Mouse (Mus musculus) liver, embryonic 14.5 days (tissue): Measurements from ENCODE around the gene Rasgef1b. TPM values are rescaled to one million over a fixed set of nuclear protein-coding genes. Genes with fewer than 3 reads are reported as not detected.

Source experiments
- ATAC-seq: fragments of 200-750 bp; cut with Nextera tagmentation; 2 replicates; pipeline ENCODE4 v1.8.0; 2017; ENCODE audit warnings: moderate number of reproducible peaks, mild to moderate bottlenecking, moderate library complexity; ENCODE audit not compliant: insufficient read depth
- DNase-seq, 3 experiments: peaks; one replicate each; pipeline ENCODE4 v3.0.0-alpha.2; 2012 to 2013; ENCODE audit warnings: low read depth in 3 of 3, low spot score in 3 of 3
- H3K27ac ChIP-seq: fragments of 300-500 bp; sonication (generic); 2 replicates; pipeline ENCODE4 v1.5.1; 2014; ENCODE audit warnings: moderate library complexity, mild to moderate bottlenecking, control low read depth, inconsistent platforms
- H3K27me3 ChIP-seq: fragments of 300-500 bp; sonication (generic); 2 replicates; pipeline ENCODE4 v1.6.1; 2014; ENCODE audit warnings: mild to moderate bottlenecking, low read length, moderate library complexity; ENCODE audit not compliant: control insufficient read depth, insufficient read depth
- H3K36me3 ChIP-seq: fragments of 300-500 bp; sonication (generic); replicated peaks from 2 replicates; pipeline ENCODE4 v1.6.1; 2014; ENCODE audit warnings: low read depth; ENCODE audit not compliant: control insufficient read depth, insufficient read depth
- H3K4me1 ChIP-seq, 2 experiments: fragments of 200-500 bp in 1 of 2; fragments of 300-500 bp in 1 of 2; sonication (generic) in 1 of 2; replicated peaks; 2 replicates each; pipeline ENCODE4 v1.6.1; 2012 to 2014; ENCODE audit warnings: antibody characterized with exemption in 1 of 2, inconsistent platforms in 1 of 2, low read length in 1 of 2; ENCODE audit not compliant: control insufficient read depth in 2 of 2, insufficient read depth in 2 of 2
- H3K4me2 ChIP-seq: fragments of 300-500 bp; sonication (generic); 2 replicates; pipeline ENCODE4 v1.6.1; 2014; ENCODE audit warnings: low read depth, mild to moderate bottlenecking, control low read depth, moderate library complexity
- H3K4me3 ChIP-seq, 2 experiments: fragments of 200-500 bp in 1 of 2; fragments of 300-500 bp in 1 of 2; sonication (generic) in 1 of 2; 2 replicates each; pipeline ENCODE4 v1.5.1; 2012 to 2014; ENCODE audit warnings: low read depth in 2 of 2, low read length in 2 of 2, mild to moderate bottlenecking in 2 of 2, control low read depth in 1 of 2, inconsistent platforms in 1 of 2, moderate library complexity in 1 of 2; ENCODE audit not compliant: insufficient read depth in 1 of 2
- H3K9ac ChIP-seq: fragments of 300-500 bp; sonication (generic); replicated peaks from 2 replicates; pipeline ENCODE4 v1.6.1; 2014; ENCODE audit warnings: mild to moderate bottlenecking, control low read depth, moderate library complexity
- H3K9me3 ChIP-seq: fragments of 300-500 bp; sonication (generic); 2 replicates; pipeline ENCODE4 v1.6.1; 2016; ENCODE audit warnings: low read length, mixed read lengths; ENCODE audit not compliant: control insufficient read depth
- CTCF ChIP-seq: IDR thresholded peaks from 2 replicates; pipeline ENCODE4 v1.5.1; 2016; ENCODE audit warnings: antibody characterized with exemption, low read depth, control low read depth
- EP300 ChIP-seq: IDR thresholded peaks from 2 replicates; pipeline ENCODE4 v1.6.1; 2016; ENCODE audit warnings: antibody characterized with exemption, low read depth
- WGBS: fragments of 180-500 bp; shearing (Covaris S2); extraction: QIAGEN DNeasy Blood & Tissue Kit; methylation state at CpG from one replicate; pipeline ENCODE4 v1.1.7; 2014; ENCODE audit not compliant: insufficient replicate concordance; 5-methylcytosine and 5-hydroxymethylcytosine counted together
- polyA plus RNA-seq, 2 experiments: library from polyadenylated mRNA; depleted of rRNA in 1 of 2; stranded (reverse) in 1 of 2; unstranded in 1 of 2; fragments of >200 nt; fragmentation: Nextera tagmentation in 1 of 2; extraction: Ambion mirVana in 1 of 2; gene quantifications; 2 replicates each; pipeline versions ENCODE4 v1.2.1 to v1.2.3; 2012 to 2014

The Rasgef1b gene
- polyA plus RNA-seq, 2 experiments, result 2.8 to 4.2 TPM

GRCm38 (mm10) chr5:99541321-99541895 is 187.5 kb downstream of the Rasgef1b start:
- no peak for TF ChIP-seq CTCF
- TF ChIP-seq EP300, result peak; percentile 81
- no peaks in the 10 kb centered on the region for H3K36me3 ChIP-seq
- H3K27ac ChIP-seq, result no peak overlapping the region; the same call in 1 of the 2 replicates
- 34% methylated on average over 11 of the region's 11 CpGs for WGBS
- peak overlapping the region; percentile 37 for H3K9ac ChIP-seq
- H3K27me3 ChIP-seq, result no peaks in the 10 kb centered on the region
- peak overlapping the region; percentile 39 for H3K4me2 ChIP-seq
- H3K4me1 ChIP-seq, result peaks cover 13 to 21% of the 10 kb centered on the region in 2 experiments
- no peak overlapping the region for H3K4me3 ChIP-seq
- peak; percentile 76 for ATAC-seq
- DNase-seq, result peak; percentile 36 to 66 (median 47)
- no peaks in the 10 kb centered on the region for H3K9me3 ChIP-seq

DNA sequence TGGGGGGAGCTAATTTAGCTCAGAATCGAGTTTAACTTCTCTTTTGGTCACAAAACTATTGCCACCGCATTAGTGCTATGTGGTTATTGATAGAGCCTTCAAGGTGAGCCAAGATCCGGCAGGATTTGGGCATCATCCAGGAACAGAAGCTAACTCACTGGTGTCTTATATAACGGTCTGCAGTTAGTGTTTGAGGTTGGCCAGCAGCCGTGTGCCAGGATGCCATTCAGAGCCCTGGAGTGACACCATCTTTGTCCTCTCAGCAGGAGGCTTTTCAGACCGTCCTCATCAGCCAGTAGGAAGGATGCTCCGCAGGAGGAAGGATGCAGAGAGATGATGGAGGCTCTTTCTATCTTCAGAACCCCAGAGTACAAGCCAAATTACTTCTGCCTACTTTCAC is 195.4 kb downstream of the Rasgef1b start:
- Histone ChIP-seq H3K27me3 (no peaks in the 10 kb centered on the region; the same call in 1 of the 2 replicates), H3K4me2 (no peak overlapping the region), H3K27ac (no peak overlapping the region), H3K36me3 (no peaks in the 10 kb centered on the region), H3K9ac (no peak overlapping the region), H3K9me3 (no peaks in the 10 kb centered on the region), H3K4me3 (no peak overlapping the region), H3K4me1 (no peaks in the 10 kb centered on the region)
- ATAC-seq, result no peak
- 54% methylated on average over 7 of the region's 7 CpGs for WGBS
- TF ChIP-seq CTCF, result no peak
- no peak for TF ChIP-seq EP300
- DNase-seq, result no peak

DNA sequence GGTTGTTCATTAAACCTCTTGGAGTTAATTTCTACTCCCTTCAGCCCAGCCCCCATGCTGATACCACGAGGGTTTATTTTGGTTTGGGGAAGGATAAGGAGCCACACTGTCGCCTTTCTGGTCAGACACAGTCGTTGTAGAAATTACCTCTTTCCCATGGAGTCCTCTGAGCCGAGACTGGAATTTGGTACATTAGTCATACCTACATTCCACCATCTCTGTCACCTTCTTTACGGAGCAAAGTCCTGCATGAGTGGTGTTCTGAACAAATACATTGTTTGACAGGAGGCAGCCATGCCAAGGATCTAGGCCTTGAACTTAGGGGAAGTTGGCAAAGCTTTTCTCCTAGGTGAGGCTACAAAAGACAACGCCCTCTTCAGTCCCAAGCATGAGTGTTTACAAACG is 202.1 kb downstream of the Rasgef1b start:
- Histone ChIP-seq H3K36me3 (no peaks in the 10 kb centered on the region), H3K4me3 (no peak overlapping the region), H3K4me1 (peaks cover 16 to 32% of the 10 kb centered on the region in 2 experiments), H3K9ac (no peak overlapping the region), H3K9me3 (no peaks in the 10 kb centered on the region), H3K4me2 (no peak overlapping the region), H3K27me3 (no peaks in the 10 kb centered on the region), H3K27ac (no peak overlapping the region)
- ATAC-seq, result no peak
- no peak for TF ChIP-seq EP300
- TF ChIP-seq CTCF, result no peak
- WGBS, result 45% methylated on average over 7 of the region's 7 CpGs
- no peak for DNase-seq

GRCm38 (mm10) chr5:99525649-99526048 is 203.2 kb downstream of the Rasgef1b start:
- no peak overlapping the region for H3K4me3 ChIP-seq
- H3K27me3 ChIP-seq, result no peaks in the 10 kb centered on the region
- H3K4me1 ChIP-seq, result peaks cover 16 to 32% of the 10 kb centered on the region in 2 experiments
- no peak overlapping the region for H3K9ac ChIP-seq
- WGBS, result 23% methylated on average over 4 of the region's 4 CpGs
- ATAC-seq, result peak; percentile 89
- no peaks in the 10 kb centered on the region for H3K36me3 ChIP-seq
- peak; percentile 71 for TF ChIP-seq EP300
- TF ChIP-seq CTCF, result no peak
- H3K9me3 ChIP-seq, result no peaks in the 10 kb centered on the region
- H3K4me2 ChIP-seq, result no peak overlapping the region
- peak; percentile 44 to 48 (median 45) for DNase-seq
- H3K27ac ChIP-seq, result no peak overlapping the region

GRCm38 (mm10) chr5:99522571-99523269 is 206.1 kb downstream of the Rasgef1b start:
- ATAC-seq (no peak), DNase-seq (no peak)
- Histone ChIP-seq H3K9ac (no peak overlapping the region), H3K4me1 (peaks cover 16 to 32% of the 10 kb centered on the region in 2 experiments), H3K4me3 (no peak overlapping the region), H3K9me3 (no peaks in the 10 kb centered on the region), H3K4me2 (no peak overlapping the region), H3K27ac (no peak overlapping the region), H3K27me3 (no peaks in the 10 kb centered on the region), H3K36me3 (no peaks in the 10 kb centered on the region)
- TF ChIP-seq EP300, result no peak
- TF ChIP-seq CTCF, result no peak
- 45% methylated on average over 8 of the region's 8 CpGs for WGBS
